Mouse (Mus musculus): ENCODE measurements around the gene Mical1.

Gene Mical1

GRCm38 (mm10) chr10:41523386-41523785, 47.3 kb downstream of the Mical1 start:
- DNase-seq: no peak

DNA sequence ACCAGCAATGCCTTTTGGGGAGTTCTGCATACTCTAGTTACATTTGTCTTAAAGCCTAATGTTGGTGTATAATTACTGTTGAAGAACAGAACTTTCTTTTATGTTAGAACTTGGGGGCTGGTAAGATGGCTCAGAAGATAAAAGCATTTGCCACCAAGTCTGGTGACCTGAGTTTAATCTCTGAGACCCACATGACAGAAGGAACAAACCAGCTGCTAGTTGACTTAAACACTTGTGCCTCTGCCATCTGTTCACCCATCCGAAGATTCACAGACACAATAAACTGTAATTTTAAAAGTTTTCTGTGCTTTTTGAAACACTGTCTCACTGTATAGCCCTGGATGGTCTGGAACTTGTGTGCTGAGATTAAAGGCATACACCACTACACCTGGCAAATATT, 49.6 kb downstream of the Mical1 start:
- no peak for DNase-seq

GRCm38 (mm10) chr10:41529972-41530371, 53.9 kb downstream of the Mical1 start:
- no peak for DNase-seq

- DNase-seq: no peak
Observed at GRCm38 (mm10) chr10:41535991-41536390, 59.9 kb downstream of the Mical1 start.
